Mouse (Mus musculus) kidney, adult 11 months (tissue): ENCODE measurements around the gene Zfp583.

Experiments used
- DNase-seq: peaks from one replicate; pipeline ENCODE4 v3.0.0; 2022

The Zfp583 gene

DNA sequence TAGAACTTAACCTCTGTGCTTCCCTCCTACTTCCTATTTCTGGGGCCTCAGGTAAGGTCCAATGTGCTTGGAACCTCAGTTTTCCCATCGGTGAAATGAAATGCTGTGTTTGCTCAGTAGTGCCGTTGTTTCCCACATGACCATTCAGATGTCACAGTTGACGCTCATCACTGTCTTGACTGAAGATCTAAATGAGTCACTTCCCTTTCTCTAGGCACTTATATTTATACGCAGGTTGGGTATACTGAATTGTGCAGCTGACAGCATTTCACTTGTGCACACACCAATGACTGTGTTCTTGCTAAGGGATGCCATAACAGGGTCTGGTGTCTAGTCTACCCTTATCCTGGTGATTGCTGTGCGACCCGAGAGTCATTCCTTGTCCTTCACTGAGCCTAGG is 45.7 kb downstream of the Zfp583 start:
- DNase-seq = no peak

DNA sequence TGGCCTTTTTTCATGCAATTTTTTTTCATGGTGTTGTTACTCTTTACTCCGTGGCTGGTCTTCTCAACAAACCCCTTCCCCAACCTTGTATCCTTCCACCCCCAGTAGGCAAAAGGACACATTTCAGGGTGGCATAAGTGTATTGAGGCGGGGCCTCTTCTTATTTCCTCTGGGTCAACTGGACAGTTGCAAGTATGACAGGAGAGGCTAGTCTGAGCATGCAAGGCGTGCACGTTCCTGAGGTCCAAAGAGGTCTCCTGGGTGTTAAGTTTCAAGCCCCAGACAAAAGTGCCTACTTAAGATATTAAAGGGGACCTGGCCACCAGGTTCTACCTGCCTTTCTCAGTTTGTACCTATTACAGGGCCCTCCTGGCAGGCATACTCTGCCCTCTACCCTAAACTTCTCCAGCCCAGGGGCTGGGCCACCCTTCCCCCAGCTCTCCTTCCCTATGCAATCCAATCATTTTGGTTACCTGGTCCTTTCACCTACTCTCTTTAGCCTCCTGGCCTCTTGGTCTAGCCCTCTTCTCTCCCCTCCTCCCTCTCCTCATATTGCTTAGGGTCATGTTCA is 46.6 kb downstream of the Zfp583 start:
- DNase-seq = peak; percentile 6

DNA sequence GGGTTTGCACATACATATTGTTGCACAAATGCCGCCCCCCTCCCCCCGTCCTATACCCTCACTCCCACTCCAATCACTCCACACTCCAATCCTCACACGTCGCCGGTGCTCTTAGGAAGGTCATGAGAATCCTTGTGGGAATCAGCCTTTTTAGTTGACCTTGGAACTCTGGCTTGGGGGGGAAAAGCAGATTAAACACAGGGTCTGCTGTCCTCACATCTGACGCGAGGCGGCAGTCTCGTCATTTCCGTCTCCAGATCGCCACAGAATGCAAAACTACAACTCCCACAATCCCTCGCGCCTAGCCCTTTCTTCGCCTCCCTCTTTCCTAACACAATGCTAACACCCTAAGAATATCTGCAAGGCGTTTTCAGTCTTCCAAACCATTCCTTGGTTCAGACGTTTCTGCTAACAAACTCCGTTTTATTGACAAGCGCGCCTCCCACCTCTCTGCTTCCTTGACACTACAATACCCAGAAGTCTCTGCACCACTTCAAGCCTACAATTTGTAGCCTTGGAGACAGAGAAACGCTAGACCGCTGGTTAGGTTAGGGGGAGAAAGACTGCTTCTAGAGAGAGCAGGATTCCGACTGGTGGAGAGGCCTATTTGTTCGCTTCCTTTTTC is 47.5 kb downstream of the Zfp583 start:
- peak; percentile 83 for DNase-seq

DNA sequence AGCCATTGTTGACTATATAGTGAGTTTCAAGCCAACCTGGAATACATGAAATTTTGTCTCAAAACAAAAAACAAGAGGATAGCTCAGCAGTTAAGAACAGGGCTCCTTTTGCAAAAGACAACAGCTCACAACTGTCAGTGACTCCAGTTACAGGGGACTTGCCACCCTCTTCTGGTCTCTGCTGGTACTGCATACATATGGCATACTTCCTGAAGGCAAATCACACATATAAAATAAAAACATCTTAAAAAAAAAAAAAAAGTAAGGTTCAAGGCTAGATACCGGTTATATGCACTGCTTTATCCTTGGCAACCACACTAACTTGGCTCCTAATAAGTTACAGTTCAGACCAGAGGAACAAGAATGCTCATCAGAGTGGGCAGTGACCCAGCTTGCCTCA is 48.3 kb downstream of the Zfp583 start:
- DNase-seq = peak; percentile 56

DNA sequence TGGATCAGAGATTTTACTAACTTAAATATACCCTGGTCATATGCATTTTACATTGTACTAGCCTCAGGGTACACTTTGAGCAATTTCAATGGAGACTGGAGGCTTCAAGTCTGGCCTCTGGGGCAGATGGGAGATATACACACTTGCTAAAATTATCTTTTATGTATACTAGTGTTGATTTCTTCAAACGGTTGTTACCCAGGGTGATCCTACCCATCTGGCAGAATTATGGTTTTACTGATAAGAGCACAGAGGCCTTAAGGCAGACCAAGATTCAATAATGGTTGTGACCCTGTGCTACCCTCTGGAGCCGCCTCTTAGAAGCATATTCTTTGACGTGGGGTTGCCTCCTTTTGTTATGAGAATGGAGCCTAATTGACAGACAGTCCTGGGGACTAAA is 53.2 kb downstream of the Zfp583 start:
- DNase-seq = no peak

DNA sequence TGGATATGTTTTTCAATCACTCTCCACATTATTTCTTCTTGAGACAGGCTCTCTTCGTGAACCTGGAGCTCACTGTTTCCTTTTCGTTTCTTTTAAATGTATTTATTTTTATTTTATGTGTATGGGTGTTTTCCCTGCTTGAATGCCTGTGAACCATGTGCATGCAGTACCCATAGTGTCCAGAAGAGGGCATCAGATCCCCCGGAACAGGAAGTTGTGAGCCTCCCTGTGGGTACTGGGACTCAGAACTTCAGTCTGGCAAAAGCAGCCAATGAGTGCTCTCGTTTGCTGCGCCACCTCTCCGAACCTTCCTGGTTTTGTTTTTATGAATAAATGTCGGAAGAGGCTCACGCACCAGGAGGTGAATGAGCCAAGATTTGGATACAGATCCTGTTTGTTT is 65.4 kb downstream of the Zfp583 start:
- no peak for DNase-seq
